Mouse (Mus musculus) neural tube, embryonic 13.5 days (tissue): ENCODE data around the gene Ybey. TPM values are rescaled to one million over a fixed set of nuclear protein-coding genes. Genes with fewer than 3 reads are reported as not detected.

Experiments
- ATAC-seq: fragments of 200-750 bp; cut with Nextera tagmentation; 2 replicates; pipeline ENCODE4 v1.8.0; 2017; ENCODE audit warnings: low read depth, mild to moderate bottlenecking, moderate TSS enrichment, moderate library complexity
- H3K27ac ChIP-seq: fragments of 300-500 bp; sonication (generic); replicated peaks from 2 replicates; pipeline ENCODE4 v1.5.1; 2015; ENCODE audit warnings: moderate library complexity, mild to moderate bottlenecking, inconsistent platforms
- H3K27me3 ChIP-seq: fragments of 300-500 bp; sonication (generic); 2 replicates; pipeline ENCODE4 v1.6.1; 2015; ENCODE audit warnings: mild to moderate bottlenecking, inconsistent platforms
- H3K36me3 ChIP-seq: fragments of 300-500 bp; sonication (generic); 2 replicates; pipeline ENCODE4 v1.6.1; 2015; ENCODE audit warnings: mild to moderate bottlenecking, inconsistent platforms
- H3K4me1 ChIP-seq: fragments of 300-500 bp; sonication (generic); replicated peaks from 2 replicates; pipeline ENCODE4 v1.6.1; 2015; ENCODE audit warnings: inconsistent platforms
- H3K4me2 ChIP-seq: fragments of 300-500 bp; sonication (generic); 2 replicates; pipeline ENCODE4 v1.6.1; 2015; ENCODE audit warnings: inconsistent platforms, mild to moderate bottlenecking, moderate library complexity
- H3K4me3 ChIP-seq: fragments of 300-500 bp; sonication (generic); 2 replicates; pipeline ENCODE4 v1.5.1; 2015; ENCODE audit warnings: mild to moderate bottlenecking, inconsistent platforms
- H3K9ac ChIP-seq: fragments of 300-500 bp; sonication (generic); 2 replicates; pipeline ENCODE4 v1.6.1; 2015; ENCODE audit warnings: moderate library complexity, mild to moderate bottlenecking, inconsistent platforms
- H3K9me3 ChIP-seq: fragments of 300-500 bp; sonication (generic); 2 replicates; pipeline ENCODE4 v1.6.1; 2016; ENCODE audit warnings: inconsistent platforms
- WGBS: fragments of 180-500 bp; shearing (Covaris S2); methylation state at CpG from one replicate; pipeline ENCODE4 v1.1.7; 2015; 5-methylcytosine and 5-hydroxymethylcytosine counted together
- polyA plus RNA-seq: library from polyadenylated mRNA; unstranded; fragments of >200 nt; fragmentation: Nextera tagmentation; extraction: Ambion mirVana; gene quantifications from 2 replicates; pipeline ENCODE4 v1.2.1, GENCODE M21; 2015

The Ybey gene
- polyA plus RNA-seq, 1 experiment from 2014 or later, result 7.3 TPM

DNA sequence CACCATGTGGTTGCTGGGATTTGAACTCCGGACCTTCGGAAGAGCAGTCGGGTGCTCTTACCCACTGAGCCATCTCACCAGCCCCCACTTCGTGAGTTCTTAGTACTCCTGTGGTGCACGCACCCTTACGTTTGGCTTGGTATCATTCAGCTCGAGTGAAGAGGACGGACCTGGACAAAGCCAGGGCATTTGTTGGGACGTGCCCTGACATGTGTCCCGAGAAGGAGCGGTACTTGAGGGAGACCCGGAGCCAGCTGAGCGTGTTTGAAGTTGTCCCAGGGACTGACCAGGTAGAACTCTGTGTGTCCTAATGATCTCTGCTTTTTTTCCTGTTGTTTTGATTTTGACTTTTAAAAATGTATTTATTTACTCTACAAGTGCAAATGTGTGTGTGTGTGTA is 11.9 kb upstream of the Ybey start:
- Histone ChIP-seq H3K4me2 (no peak overlapping the region), H3K27ac (no peak overlapping the region), H3K9me3 (no peaks in the 10 kb centered on the region), H3K9ac (no peak overlapping the region), H3K4me1 (no peaks in the 10 kb centered on the region), H3K27me3 (no peaks in the 10 kb centered on the region), H3K4me3 (no peak overlapping the region), H3K36me3 (peaks cover 97% of the 10 kb centered on the region)
- WGBS, result 92% methylated on average over 13 of the region's 13 CpGs
- no peak for ATAC-seq

DNA sequence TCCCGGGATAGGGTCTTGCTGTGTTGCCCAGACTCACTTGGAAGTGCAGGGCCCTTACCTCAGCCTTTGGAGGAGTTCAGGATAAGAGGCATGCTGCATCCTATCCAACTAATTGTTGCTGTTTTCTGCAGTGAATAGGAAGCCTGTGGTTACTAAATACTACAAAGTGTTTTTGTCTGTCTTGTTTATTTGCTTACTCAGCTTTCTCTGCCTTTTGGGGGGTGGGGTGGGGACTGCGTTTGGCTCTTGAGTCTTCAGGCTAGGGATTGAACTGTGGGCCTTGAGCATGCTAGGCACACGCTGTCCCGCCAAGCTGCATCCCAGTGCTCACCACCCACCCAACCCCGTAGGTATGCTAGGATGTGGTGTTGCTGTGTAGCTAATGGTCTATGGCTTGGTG is 4.8 kb upstream of the Ybey start:
- Histone ChIP-seq H3K4me3 (no peak overlapping the region), H3K27me3 (no peaks in the 10 kb centered on the region), H3K9me3 (no peaks in the 10 kb centered on the region), H3K36me3 (peaks cover 79% of the 10 kb centered on the region), H3K27ac (no peak overlapping the region), H3K4me2 (no peak overlapping the region), H3K9ac (no peak overlapping the region), H3K4me1 (peaks cover 45% of the 10 kb centered on the region)
- no peak for ATAC-seq
- 86% methylated on average over 5 of the region's 5 CpGs for WGBS

DNA sequence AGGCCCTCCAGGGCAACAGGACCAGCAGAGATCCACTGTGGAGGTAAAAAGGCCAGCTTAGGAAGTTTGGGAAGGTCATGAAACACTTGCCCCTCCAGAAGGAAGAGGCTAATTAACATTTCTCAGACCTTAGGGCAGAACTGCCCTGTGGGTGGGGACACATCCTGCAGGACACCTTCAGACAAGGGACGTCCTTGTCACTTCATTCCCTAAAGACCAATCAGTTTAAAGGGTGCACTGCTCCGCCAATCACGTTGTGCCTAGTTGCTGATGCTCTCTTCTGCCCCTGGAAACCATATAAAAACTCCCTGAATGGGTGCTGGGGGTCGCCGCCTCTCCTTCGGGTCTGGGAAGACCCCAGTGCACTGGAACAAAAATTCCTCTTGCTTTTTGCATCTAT is 6.2 kb downstream of the Ybey start:
- peaks cover 2% of the 10 kb centered on the region for H3K4me1 ChIP-seq
- ATAC-seq, result no peak
- WGBS, result 92% methylated on average over 6 of the region's 6 CpGs

DNA sequence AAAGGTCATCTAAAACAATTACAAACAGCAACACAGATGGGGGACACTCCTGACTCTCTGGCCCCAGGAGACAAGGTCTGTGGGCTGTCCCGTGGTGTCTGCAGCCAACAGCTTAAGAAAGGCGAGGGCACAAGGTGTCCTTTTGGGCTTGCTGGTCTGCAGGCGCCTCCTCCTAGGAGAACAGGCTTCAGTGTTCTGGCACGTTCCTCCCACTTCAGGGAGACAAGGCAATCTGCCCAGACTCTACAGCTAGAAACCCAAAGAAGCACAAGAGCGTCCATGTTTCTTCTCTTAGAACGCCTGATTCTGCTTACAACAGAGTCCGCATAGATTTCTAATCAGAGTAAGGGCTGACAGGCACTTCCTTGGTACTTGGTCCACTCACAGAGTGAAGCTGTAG is 6.6 kb downstream of the Ybey start:
- H3K27ac ChIP-seq, result no peak overlapping the region
- 0 out of 2 replicates have a peak, but pooled peaks cover 4% of the 10 kb centered on the region for H3K9me3 ChIP-seq
- no peak overlapping the region for H3K4me2 ChIP-seq
- peaks cover 28% of the 10 kb centered on the region for H3K36me3 ChIP-seq
- no peak overlapping the region for H3K9ac ChIP-seq
- no peaks in the 10 kb centered on the region for H3K27me3 ChIP-seq
- H3K4me3 ChIP-seq, result no peak overlapping the region
- ATAC-seq, result no peak
- WGBS, result 94% methylated on average over 7 of the region's 7 CpGs
- H3K4me1 ChIP-seq, result no peaks in the 10 kb centered on the region

More for the DNA sequence above, 6.2 kb downstream of the Ybey start:
- no peak overlapping the region for H3K27ac ChIP-seq
- no peak overlapping the region for H3K4me3 ChIP-seq
- H3K4me2 ChIP-seq, result no peak overlapping the region
- peaks cover 28% of the 10 kb centered on the region for H3K36me3 ChIP-seq
- no peak overlapping the region for H3K9ac ChIP-seq
- 0 out of 2 replicates have a peak, but pooled peaks cover 4% of the 10 kb centered on the region for H3K9me3 ChIP-seq
- no peaks in the 10 kb centered on the region for H3K27me3 ChIP-seq

DNA sequence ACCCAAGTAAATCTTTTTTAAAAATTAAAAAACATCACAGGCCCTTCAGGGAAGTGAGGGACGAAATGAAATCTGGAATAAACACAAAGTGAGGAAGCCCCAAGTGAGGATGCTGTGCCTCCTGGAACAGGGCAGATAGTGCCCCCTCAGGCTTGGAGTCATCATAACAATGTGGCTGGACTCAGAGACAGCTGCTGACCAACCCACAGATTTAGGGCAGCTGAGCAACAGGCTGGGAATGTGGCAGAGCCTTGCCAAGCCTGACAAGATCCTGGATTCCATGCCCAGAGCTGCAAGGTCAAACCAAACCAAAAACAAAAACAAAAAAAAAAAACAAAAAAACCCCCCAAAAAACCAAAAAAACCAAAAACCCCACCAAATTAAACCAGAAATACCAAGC is 7.7 kb downstream of the Ybey start:
- Histone ChIP-seq H3K9me3 (0 out of 2 replicates have a peak, but pooled peaks cover 4% of the 10 kb centered on the region), H3K4me1 (no peaks in the 10 kb centered on the region), H3K4me2 (no peak overlapping the region), H3K36me3 (peaks cover 28% of the 10 kb centered on the region), H3K27me3 (no peaks in the 10 kb centered on the region), H3K4me3 (no peak overlapping the region), H3K27ac (no peak overlapping the region), H3K9ac (no peak overlapping the region)
- no peak for ATAC-seq
- WGBS, result 88% methylated on average over 1 of the region's 1 CpGs

DNA sequence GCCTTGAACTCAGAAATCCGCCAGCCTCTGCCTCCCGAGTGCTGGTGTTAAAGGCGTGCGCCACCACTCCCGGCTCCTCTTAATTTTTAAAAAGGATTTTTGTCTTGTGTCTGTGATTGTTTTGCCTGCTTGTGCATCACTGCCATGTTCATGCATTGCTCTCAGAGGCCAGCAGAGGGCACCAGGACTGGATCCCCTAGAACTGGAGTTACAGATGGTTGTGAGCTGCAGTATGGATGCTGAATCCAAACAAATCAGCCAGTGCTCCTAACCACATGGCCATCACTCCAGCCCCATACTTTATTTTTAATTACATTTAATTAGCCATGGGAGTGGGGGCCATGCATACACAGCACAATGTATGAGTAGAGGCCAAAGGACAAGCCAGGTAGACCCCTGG is 13.6 kb downstream of the Ybey start:
- H3K27ac ChIP-seq, result no peak overlapping the region
- no peak overlapping the region for H3K4me3 ChIP-seq
- H3K4me2 ChIP-seq, result no peak overlapping the region
- WGBS, result 75% methylated on average over 5 of the region's 5 CpGs
- no peaks in the 10 kb centered on the region for H3K27me3 ChIP-seq
- H3K4me1 ChIP-seq, result no peaks in the 10 kb centered on the region
- H3K36me3 ChIP-seq, result no peaks in the 10 kb centered on the region
- no peak overlapping the region for H3K9ac ChIP-seq
- ATAC-seq, result no peak
- 0 out of 2 replicates have a peak, but pooled peaks cover 4% of the 10 kb centered on the region for H3K9me3 ChIP-seq

DNA sequence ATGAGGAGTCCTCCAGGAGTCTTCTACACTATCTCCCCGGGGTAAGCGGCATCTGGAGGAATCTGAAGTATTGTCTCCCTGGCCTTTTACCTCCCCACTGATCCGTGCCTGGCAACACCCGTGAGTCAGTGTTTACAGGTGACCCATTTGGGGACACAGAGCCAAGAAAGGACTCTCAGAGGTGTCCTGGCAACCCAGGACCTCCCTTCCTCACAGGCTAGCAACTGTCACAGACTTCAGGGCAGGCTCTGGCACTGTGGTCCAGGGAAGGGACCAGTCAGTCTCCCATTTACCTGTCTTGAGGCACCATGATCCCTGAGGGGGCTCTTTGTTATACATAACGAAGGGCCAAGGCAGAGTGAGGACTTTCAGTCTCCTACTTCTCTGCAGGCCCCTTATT is 20.1 kb downstream of the Ybey start, which contains the start of gene 2610028H24Rik:
Gene 2610028H24Rik (plus strand): TSS at position 231 of the 400 bp plus-strand sequence.
- Histone ChIP-seq H3K9ac (no peak within 1 kb of the TSS), H3K4me1 (0 out of 2 replicates have a peak, but pooled peaks cover under 1% of the 10 kb centered on the region), H3K4me3 (no peak within 1 kb of the TSS), H3K27me3 (no peaks in the 10 kb centered on the region), H3K27ac (no peak within 1 kb of the TSS), H3K4me2 (no peak within 1 kb of the TSS), H3K36me3 (no peaks in the 10 kb centered on the region), H3K9me3 (no peaks in the 10 kb centered on the region)
- 78% methylated on average over 5 of the region's 5 CpGs for WGBS
- no peak for ATAC-seq

DNA sequence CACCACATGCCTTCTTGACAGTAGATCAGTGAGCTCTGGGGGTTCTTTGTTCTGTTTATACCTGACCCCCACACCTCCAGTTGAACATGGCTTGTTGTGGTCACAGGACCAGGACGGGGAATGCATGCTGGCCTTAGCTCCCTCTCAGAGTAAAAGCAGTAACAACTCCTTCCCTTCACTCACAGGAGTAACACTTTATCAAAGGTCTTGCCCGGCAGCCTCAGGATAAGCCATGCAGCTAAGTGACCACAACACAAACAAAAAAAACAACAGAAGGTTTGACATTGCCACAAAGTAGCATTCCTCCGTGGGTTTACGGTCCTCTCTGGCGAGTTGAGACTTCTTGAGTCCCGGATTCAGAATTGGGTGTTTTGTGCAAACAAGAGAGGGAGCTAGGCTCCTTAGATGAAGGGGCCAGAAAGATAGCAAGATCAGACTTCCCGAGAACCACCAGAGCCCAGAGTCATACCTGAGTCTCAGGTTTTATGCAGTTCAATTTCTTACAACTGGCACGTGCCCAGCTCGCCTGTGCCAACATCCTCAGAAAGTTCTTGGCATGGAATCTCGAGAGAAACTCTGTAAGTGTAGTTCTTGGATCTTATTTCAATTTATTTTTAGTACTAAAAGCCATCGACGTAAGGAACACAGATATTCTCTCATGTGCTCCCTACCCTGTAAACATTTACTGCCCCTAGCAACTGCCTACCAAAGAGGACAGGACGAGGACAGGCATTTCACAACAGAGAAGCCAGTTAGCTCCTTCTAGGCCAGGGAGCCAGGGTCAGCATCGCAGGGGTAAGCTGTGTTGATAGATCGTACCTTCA is 21.3 kb downstream of the Ybey start:
- no peak for ATAC-seq

DNA sequence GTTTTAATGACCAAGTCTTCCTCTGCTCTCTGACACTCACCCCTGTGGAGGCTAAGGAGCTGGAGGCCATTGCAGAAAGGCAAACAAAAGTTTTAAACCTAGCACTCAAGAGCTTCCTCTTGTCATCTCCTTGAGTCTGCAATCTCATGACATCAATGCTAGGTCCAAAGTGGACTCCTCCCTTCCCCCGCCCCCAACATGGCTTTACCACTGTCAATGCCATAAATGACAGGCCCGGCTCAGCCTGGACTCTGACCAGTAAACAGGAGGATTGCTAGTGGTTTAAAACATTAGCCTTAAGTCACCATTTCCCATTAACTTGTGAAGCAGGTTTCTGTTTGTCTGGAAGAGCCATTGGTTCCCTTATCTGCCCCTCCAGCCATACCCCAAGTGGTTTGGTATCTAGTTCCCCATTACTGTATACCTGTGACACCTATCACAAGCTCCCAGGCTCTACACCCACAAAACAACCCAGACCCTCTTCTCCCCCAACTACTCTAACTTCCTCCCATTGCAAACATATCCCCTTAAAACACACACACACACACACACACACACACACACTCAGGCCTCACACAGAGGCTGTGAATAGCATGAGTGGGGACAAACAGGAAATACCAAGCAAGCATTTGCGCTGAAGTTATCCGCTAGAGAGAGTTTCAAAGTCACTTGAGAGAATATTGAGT is 22.8 kb downstream of the Ybey start:
- H3K4me1 ChIP-seq, result peaks cover 17% of the 10 kb centered on the region
- H3K27me3 ChIP-seq, result no peaks in the 10 kb centered on the region
- no peak overlapping the region for H3K9ac ChIP-seq
- no peak overlapping the region for H3K4me3 ChIP-seq
- no peak overlapping the region for H3K27ac ChIP-seq
- H3K36me3 ChIP-seq, result no peaks in the 10 kb centered on the region
- H3K9me3 ChIP-seq, result no peaks in the 10 kb centered on the region
- ATAC-seq, result no peak
- WGBS, result 77% methylated on average over 4 of the region's 4 CpGs
- H3K4me2 ChIP-seq, result no peak overlapping the region

More for the DNA sequence above, 21.3 kb downstream of the Ybey start:
- Histone ChIP-seq H3K27me3 (no peaks in the 10 kb centered on the region), H3K4me1 (peaks cover 9% of the 10 kb centered on the region), H3K36me3 (no peaks in the 10 kb centered on the region), H3K27ac (no peak overlapping the region), H3K9ac (no peak overlapping the region), H3K4me3 (no peak overlapping the region), H3K4me2 (no peak overlapping the region), H3K9me3 (no peaks in the 10 kb centered on the region)
- 83% methylated on average over 15 of the region's 15 CpGs for WGBS

DNA sequence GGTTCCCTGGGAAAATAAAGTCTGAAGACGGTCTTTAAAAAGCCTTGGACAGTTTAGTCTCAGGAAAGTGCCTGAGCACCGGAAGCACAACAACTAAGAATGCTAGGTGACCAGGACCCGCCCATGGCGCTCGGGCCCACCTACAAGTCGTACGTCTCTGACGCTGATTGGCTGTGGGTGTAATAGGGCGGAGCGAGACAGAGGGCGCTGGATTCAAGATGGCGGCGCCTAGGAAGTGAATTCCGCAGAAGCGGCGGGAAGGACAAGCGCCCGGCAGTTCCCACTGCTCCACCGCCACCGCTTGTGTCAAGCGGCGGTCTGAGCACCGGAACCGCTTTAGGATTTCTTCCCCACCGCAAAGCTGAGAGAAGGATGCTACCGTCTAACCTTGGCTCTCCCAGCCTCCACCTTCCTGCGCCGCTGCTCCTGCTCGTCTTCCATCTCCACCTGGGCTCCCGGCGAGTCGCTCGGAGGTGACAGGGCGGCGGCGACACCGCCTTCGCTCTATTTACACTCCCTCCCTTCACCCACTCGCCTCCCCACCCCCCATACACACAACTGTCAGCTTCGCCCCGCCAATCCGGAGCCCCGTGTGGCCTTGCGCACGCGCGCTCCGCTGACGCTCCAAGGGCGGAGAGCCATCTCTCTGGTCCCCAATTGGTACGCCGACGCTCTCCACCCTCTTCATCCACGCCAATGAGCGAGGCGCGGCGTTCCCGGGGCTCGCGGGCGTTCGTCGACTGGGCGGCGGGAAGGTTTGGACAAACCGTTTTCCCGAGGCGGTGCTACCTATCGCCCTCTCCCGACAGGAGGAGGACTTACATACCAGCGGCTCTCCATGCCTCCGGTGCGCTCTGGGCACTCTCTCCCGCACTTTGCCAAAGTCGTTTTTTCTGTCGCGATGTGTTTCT is 26.5 kb downstream of the Ybey start, which contains the start of gene Pcnt:
Gene Pcnt (minus strand): TSS at position 609 of the 911 bp plus-strand sequence.
- under 1% methylated on average over 78 of the region's 78 CpGs for WGBS
- H3K36me3 ChIP-seq, result peaks cover 25% of the 10 kb centered on the region
- no peaks in the 10 kb centered on the region for H3K9me3 ChIP-seq
- H3K4me2 ChIP-seq, result peak within 1 kb of the TSS; percentile 78
- H3K27ac ChIP-seq, result peak within 1 kb of the TSS; percentile 94
- peak; percentile 99 for ATAC-seq
- H3K9ac ChIP-seq, result peak within 1 kb of the TSS; percentile 82
- H3K4me3 ChIP-seq, result peak within 1 kb of the TSS; percentile 91
- no peaks in the 10 kb centered on the region for H3K27me3 ChIP-seq
- H3K4me1 ChIP-seq, result peaks cover 22% of the 10 kb centered on the region

DNA sequence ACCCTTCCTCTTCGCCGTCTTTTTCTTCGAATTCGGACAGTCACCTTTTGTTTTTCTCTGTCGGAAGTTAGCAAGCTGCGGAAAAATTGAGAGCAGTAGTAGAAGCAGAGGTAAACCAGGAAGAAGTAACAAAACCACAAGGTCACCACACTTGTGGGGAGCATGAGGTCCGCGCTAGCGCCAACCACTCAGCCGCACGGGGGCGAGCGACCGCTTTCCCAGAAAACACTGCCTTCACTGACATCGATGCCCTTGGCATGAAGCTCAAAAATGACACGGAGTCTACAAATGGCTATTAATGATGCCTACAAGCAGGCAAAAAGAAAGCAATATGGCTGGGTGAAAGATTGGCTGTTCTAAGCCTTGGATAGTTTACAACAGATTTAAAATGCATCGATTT is 28.6 kb downstream of the Ybey start, which contains the start of gene AC141477.1:
Gene AC141477.1 (minus strand): TSS at position 164 of the 400 bp plus-strand sequence.
- peaks cover 47% of the 10 kb centered on the region for H3K36me3 ChIP-seq
- H3K4me3 ChIP-seq, result no peak within 1 kb of the TSS
- no peaks in the 10 kb centered on the region for H3K9me3 ChIP-seq
- H3K4me2 ChIP-seq, result peak within 1 kb of the TSS; percentile 78; the same call in 1 of the 2 replicates
- ATAC-seq, result no peak
- no peak within 1 kb of the TSS for H3K27ac ChIP-seq
- no peak within 1 kb of the TSS for H3K9ac ChIP-seq
- peaks cover 22% of the 10 kb centered on the region for H3K4me1 ChIP-seq
- WGBS, result 95% methylated on average over 17 of the region's 17 CpGs
- H3K27me3 ChIP-seq, result no peaks in the 10 kb centered on the region
